Mouse (Mus musculus): ENCODE data around the gene Plekha7.

The Plekha7 gene

DNA sequence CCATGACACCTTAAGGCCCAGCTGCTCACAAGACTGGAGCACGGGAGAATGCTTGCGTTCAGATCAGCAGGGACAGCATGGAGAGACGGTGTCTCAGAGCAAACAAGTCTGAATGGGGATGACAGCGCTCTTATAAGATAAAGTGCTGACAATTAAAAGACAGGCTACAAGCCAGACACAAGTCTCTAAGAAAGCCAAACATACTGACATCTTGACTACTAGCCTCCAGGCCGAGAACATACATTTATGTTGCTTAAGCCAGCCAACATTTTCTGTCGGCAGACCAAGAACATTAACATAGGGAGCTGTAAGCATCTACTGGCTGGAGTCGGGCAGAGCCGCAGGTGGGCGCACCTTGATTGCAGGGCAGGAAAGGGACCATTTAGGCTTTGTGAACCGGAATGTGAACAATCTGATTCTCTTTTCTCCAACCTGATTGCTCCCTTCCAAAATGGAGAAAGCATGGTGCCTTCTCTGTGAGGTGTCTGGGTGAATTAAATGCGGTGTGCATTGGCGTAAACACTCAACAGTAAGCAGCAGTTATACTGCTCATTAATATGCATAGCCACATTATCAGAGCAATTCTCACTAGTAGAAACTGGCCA lies 88.0 kb downstream of the Plekha7 start:
- DNase-seq, result no peak

DNA sequence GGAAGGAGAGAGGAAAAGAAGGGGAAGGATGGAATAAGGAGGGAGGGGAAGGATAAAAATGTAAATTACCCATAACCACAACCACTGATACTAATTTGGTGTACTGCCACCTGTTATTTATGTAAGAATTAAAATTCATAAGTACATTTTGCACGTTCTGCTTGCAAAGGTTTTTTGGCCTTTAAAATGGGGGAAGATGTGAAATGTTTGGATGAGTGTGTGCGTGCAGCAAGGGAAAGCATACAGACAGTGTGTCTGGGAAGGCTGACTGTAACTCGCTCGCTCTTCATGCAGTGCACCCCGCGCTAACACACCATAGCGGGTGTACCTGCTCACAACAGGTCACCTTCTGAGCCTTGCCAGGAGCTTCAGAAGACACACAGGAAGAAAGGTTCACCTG lies 90.4 kb downstream of the Plekha7 start:
- DNase-seq, result no peak

DNA sequence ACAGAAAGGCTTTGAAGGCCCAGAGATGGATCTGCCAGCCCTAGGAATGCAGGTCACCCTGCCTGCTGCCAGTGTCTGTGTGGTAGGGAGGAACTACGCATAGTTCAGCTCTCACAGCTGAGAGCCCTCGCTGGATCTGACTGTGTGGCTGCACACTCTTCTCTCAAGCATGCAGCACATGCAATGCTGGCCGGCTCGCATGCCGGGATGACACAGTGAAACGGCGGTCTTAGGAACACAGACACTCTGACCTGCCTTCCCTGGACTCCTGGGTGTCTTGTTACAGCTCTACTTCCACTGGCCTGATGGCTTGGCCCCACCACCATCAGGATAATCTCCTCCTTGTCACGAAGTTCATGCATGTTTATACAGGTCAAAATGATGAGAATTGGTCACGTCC lies 96.3 kb downstream of the Plekha7 start:
- DNase-seq, result no peak

DNA sequence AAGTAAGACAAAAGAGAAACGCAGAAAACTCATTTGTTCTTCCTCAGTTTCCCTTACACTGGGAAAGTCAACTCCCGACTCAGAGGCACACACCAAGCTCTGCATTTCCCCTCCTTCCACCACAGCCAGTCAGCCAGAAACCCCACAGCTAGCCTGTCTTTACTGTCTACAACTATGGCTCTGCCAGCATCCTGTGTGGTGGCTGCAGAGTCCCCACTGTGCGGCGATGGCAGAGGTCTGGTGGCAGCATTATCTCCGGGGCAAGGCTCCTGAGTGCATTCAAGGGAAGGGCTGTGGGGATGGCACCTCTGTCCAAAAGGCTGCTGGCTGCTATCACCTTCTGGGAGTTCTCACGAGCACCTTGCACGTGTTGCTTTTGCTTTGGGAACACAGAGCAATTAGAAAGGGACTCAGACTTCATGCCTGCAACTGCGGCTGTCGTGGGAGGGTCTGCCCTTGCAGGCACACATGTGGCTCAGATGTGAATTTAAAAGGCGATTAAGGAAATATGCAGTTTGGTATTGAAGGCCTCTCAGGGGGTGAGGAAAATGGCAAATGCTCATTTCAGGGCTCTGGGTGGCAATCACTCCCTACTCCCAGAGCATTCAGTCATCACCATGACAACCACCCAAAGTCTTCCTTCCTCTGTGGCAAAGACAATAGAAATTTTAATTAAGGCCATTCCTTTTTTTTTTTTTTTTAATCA lies 98.1 kb downstream of the Plekha7 start:
- no peak for DNase-seq

GRCm38 (mm10) chr7:116208880-116209279 lies 99.3 kb downstream of the Plekha7 start:
- no peak for DNase-seq

GRCm38 (mm10) chr7:116206806-116207571 lies 101.2 kb downstream of the Plekha7 start:
- no peak for DNase-seq

GRCm38 (mm10) chr7:116205451-116205850 lies 102.7 kb downstream of the Plekha7 start:
- DNase-seq, result no peak

GRCm38 (mm10) chr7:116202033-116202681 lies 106.0 kb downstream of the Plekha7 start:
- DNase-seq, result no peak

GRCm38 (mm10) chr7:116200951-116201351 lies 107.2 kb downstream of the Plekha7 start:
- DNase-seq, result peak in 1 of 2 experiments; percentile 13

DNA sequence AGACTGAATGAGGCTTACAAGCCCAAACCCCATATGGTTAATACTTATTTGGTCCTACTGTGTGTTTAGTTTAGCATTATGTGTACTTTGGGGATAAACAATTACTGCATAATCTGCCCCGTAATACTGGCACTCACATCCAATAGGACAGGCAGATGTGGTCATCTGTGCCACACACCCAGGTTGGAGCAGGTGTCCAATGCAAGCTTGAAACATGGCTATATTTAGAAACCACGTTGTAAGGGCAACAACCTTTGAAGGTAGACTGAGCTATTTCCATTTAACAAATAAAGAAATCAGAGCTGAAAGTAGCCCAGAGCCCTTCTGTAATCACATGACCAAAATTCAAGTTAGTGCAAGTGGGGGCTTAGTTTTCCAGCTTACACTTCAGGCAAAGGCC lies 107.6 kb downstream of the Plekha7 start:
- DNase-seq, result no peak

DNA sequence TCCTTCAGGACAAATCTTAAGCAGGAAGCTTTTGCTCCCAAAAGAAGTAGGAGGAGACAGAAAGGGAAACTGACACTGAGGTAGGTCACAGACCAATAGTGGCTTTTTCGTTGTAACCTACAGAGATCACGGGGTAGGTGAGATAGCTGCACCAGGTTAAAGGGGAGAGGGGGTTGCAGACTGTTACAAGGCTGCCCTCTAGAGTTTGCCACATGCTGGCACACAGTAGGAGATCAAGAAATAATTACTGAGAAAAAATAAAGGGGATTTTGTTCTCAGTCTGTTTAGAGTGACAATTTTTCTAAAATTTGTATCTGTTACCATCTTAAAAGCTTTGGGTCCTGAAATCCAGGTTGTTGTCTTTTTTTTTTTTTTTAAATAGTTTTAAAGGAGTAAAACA lies 109.3 kb downstream of the Plekha7 start:
- no peak for DNase-seq

GRCm38 (mm10) chr7:116198407-116198806 lies 109.8 kb downstream of the Plekha7 start:
- DNase-seq, result no peak

GRCm38 (mm10) chr7:116196974-116197679 lies 111.0 kb downstream of the Plekha7 start:
- no peak for DNase-seq

DNA sequence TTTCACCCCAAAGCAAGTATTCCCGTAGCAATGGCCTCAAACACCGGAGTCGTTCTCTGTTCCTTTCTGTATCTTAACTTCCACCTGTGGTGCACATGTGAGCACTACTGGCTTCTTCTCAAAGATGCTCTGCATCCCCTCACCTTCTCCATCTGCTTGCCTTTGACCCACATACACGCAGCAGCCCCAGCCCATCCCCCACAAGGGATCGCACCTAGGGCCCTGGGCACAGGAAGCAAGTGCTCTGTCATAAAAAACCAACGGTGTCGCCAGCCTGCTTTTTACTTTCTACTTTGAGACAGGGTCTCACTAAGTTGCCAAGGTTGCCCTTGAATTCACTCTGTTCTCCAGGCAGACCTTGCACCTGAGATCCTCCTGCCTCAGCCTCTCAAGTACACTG lies 113.2 kb downstream of the Plekha7 start:
- DNase-seq, result no peak

GRCm38 (mm10) chr7:116192966-116193365 lies 115.2 kb downstream of the Plekha7 start:
- DNase-seq, result no peak

- no peak for DNase-seq
These were observed 116.0 kb downstream of the Plekha7 start for GRCm38 (mm10) chr7:116192096-116192595.

DNA sequence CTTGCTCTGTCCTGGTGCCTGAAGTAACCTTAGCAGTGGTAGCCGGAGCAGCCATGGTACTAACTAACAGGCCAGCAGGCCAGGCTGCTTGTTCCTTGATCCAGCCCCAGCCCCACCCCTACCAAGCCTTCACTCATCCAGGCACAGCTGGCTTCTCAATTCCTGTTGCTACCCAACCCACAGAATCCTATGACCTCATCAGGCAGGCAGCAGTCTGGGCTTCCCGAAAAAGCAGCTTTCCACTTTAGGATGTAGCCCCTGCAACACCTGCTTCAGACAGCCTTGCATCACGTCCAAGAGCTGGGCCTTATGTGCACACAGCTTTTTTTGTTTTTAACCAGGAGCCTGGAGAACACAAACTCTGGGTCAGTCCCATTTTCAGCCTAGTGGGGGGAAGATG lies 117.0 kb downstream of the Plekha7 start:
- DNase-seq, result no peak

DNA sequence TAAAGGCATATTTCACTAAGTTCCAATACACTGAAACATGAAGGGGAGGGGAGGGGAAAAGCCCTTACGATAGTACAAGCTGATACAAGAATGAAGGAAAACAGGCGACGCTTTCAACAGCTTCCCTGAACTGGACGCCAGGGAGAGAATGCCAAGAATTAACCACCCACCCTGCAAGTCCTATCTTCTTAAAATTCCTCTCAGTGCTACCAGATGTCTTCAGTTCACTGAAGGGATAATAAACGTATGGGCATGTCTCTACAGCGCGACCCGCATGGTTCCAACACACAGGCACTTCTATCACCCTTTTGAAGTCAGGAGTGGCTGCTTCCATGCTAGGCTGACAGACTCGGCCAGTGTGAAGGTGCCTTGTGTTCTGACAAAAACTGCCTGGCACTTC lies 118.5 kb downstream of the Plekha7 start:
- no peak for DNase-seq

GRCm38 (mm10) chr7:116188391-116188790 lies 119.8 kb downstream of the Plekha7 start:
- DNase-seq, result no peak

GRCm38 (mm10) chr7:116187521-116187920 lies 120.7 kb downstream of the Plekha7 start:
- DNase-seq, result no peak

- no peak for DNase-seq
These were observed 121.3 kb downstream of the Plekha7 start for GRCm38 (mm10) chr7:116186847-116187246.

- DNase-seq, result no peak
These were observed 122.0 kb downstream of the Plekha7 start for GRCm38 (mm10) chr7:116186156-116186555.
